Comparison of ENCODE assay signal across 8 mouse cellular contexts in the genomic region with DNA sequence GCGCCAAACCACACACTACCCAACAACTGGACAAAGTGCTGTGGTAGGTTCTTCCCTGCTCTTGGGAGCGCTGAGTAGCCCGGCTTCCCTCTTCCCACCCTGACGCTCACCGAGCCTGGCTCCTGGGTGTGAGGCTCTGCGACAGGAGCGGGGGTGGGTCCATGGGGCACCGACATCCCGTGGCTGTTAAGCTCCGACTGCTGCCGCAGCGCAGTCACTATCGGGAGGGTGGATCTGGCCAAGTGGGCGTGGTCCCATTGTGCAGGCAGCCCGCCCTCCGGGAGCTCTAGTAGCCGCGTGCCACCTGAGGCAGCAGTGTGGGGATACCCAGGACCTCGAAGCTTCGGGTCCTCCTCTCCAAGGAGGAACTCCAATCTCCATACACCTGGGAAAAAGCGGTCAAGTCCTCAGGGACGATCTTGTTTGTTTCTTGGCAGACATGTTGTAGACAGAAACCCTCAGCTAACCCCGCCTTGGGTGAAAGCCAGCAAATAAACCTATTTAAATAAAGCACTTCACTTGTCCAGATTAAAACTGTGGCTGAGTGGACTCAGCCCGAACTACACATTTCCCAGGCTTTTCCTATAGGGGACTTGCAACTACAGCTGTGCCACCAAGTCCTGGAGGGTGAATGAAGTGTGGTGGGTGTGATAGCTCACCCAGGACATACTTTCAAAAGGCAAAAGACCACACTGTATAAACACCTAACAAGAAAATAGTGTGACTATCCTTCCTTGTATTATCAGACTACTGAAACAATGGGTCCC. TPM values are rescaled to one million over a fixed set of nuclear protein-coding genes. Genes with fewer than 3 reads are reported as not detected.
DNase-seq lines count a peak whose midpoint lies in the region; ATAC-seq and TF ChIP-seq lines count a peak whose summit lies in the region.

A gene (minus strand): TSS at position 199 of the 767 bp plus-strand sequence.

- H3K4me1 ChIP-seq in ES-Bruce4 (ENCODE audit: control insufficient read depth, insufficient read depth, low read length): no peaks in the 10 kb centered on the region
- H3K4me1 ChIP-seq in brown adipose tissue, adult 24 weeks (ENCODE audit: control insufficient read depth, insufficient read depth, insufficient read length, low read length): no peaks in the 10 kb centered on the region
- peaks cover 15% of the 10 kb centered on the region for H3K4me1 ChIP-seq in heart, embryonic 16.5 days (ENCODE audit: control insufficient read depth, insufficient read depth, low read length)
- H3K4me1 ChIP-seq in lung, adult 2 months (ENCODE audit: control insufficient read depth, insufficient read depth, low read length): peaks cover 6% of the 10 kb centered on the region

- no peaks in the 10 kb centered on the region for H3K27me3 ChIP-seq in ES-Bruce4 (ENCODE audit: control insufficient read depth, insufficient read depth, low read length, poor library complexity, severe bottlenecking)
- H3K27me3 ChIP-seq in heart, embryonic 16.5 days (ENCODE audit: control insufficient read depth, insufficient read depth, low read length): no peaks in the 10 kb centered on the region

- TF ChIP-seq POLR2A in ES-Bruce4 (IDR thresholded peaks at IDR 0.05; ENCODE audit: insufficient read depth, low read length): no peak
- TF ChIP-seq POLR2A in lung, adult 2 months (IDR thresholded peaks at IDR 0.05; ENCODE audit: borderline replicate concordance, extremely low read depth, low read depth, low read length): no peak

- no peak within 1 kb of the TSS for H3K9ac ChIP-seq in ES-Bruce4 (ENCODE audit: low read depth, poor library complexity, severe bottlenecking)
- H3K9ac ChIP-seq in heart, embryonic 16.5 days (ENCODE audit: low read length): peak within 1 kb of the TSS; percentile 65

- peak within 1 kb of the TSS; percentile 28 for H3K4me3 ChIP-seq in ES-Bruce4 (ENCODE audit: low read depth, low read length)
- peak within 1 kb of the TSS; percentile 32; the same call in 1 of the 2 replicates for H3K4me3 ChIP-seq in brown adipose tissue, adult 24 weeks (ENCODE audit: insufficient read depth, low read depth, low read length)
- H3K4me3 ChIP-seq in heart, embryonic 16.5 days (ENCODE audit: low read length): peak within 1 kb of the TSS; percentile 41
- peak within 1 kb of the TSS; percentile 32 for H3K4me3 ChIP-seq in lung, adult 2 months (replicated peaks; ENCODE audit: extremely low read depth, low read depth, low read length)

- no peak within 1 kb of the TSS for H3K27ac ChIP-seq in ES-Bruce4 (ENCODE audit: insufficient read depth, low read length)
- no peak within 1 kb of the TSS for H3K27ac ChIP-seq in brown adipose tissue, adult 24 weeks (replicated peaks; ENCODE audit: low read depth, low read length)
- H3K27ac ChIP-seq in heart, embryonic 16.5 days (ENCODE audit: low read length): peak within 1 kb of the TSS; percentile 14; the same call in 1 of the 2 replicates

- WGBS in heart, embryonic 16.5 days: 3% methylated on average over 24 of the region's 24 CpGs
- WGBS in lung, adult 2 months: 2% methylated on average over 24 of the region's 24 CpGs

- no peaks in the 10 kb centered on the region for H3K36me3 ChIP-seq in ES-Bruce4 (ENCODE audit: control insufficient read depth, insufficient read depth, low read length, poor library complexity, severe bottlenecking)
- H3K36me3 ChIP-seq in heart, embryonic 16.5 days (ENCODE audit: control insufficient read depth, insufficient read depth): peaks cover 8% of the 10 kb centered on the region

- peak; percentile 86 for ATAC-seq in erythroid progenitor cell, adult 5-6 weeks (replicated peaks; ENCODE audit: low FRiP score, poor library complexity, severe bottlenecking)
- peak; percentile 90 for ATAC-seq in heart, embryonic 16.5 days (replicated peaks; ENCODE audit: extremely low read depth, insufficient read depth, low FRiP score)
- peak; percentile 34; the same call in 1 of the 2 replicates for ATAC-seq in neutrophil, adult 5-6 weeks (ENCODE audit: extremely low read depth, insufficient number of reproducible peaks, low FRiP score, poor library complexity, severe bottlenecking)

- DNase-seq in kidney, postnatal 14 days: peak; percentile 86
- peak; percentile 71 for DNase-seq in lung, adult 2 months
- DNase-seq in thymus, adult 18-20 months: peak; percentile 54 to 66

- no peaks in the 10 kb centered on the region for H3K9me3 ChIP-seq in ES-Bruce4 (replicated peaks; ENCODE audit: control insufficient read depth, insufficient read depth, low read length, poor library complexity, severe bottlenecking)
- no peaks in the 10 kb centered on the region for H3K9me3 ChIP-seq in heart, embryonic 16.5 days (replicated peaks; ENCODE audit: control insufficient read depth, low read length)

- peak within 1 kb of the TSS; percentile 92 for H3K4me2 ChIP-seq in heart, embryonic 16.5 days (ENCODE audit: low read depth, low read length)

- 0 out of 2 replicates have a peak, but pooled peaks have one; percentile 9 for TF ChIP-seq EP300 in ES-Bruce4 (IDR thresholded peaks at IDR 0.05; ENCODE audit: insufficient read depth, low read depth, low read length)

- TF ChIP-seq CTCF in ES-Bruce4 (IDR thresholded peaks at IDR 0.05; ENCODE audit: low read depth, low read length): no peak
- no peak for TF ChIP-seq CTCF in lung, adult 2 months (IDR thresholded peaks at IDR 0.05; ENCODE audit: insufficient read depth, low read length)

RNA-seq across cellular contexts. Expression of the gene that starts here (rescaled TPM):
- polyA plus RNA-seq in ES-Bruce4 (2011; ENCODE audit: insufficient read depth, insufficient read length, low read depth, missing spikeins): 2.2 and 3.1 TPM in 2 replicates
- not detected in 2 replicates for polyA plus RNA-seq in brown adipose tissue, adult 24 weeks (2012; ENCODE audit: insufficient read depth, insufficient read length, missing spikeins)
- 277 and 292 TPM in 2 replicates for total RNA-seq in erythroid progenitor cell, adult 5-6 weeks (2015; ENCODE audit: low replicate concordance)
- 253 and 262 TPM in 2 replicates for total RNA-seq in erythroid progenitor cell, adult 5-6 weeks (2017; ENCODE audit: low replicate concordance)
- 0.76 and 1.1 TPM in 2 replicates for polyA plus RNA-seq in heart, embryonic 16.5 days (2015; fragmentation: Nextera tagmentation; extraction: Ambion mirVana)
- 2.5 and 4.1 TPM in 2 replicates for polyA plus RNA-seq in lung, adult 2 months (2012; rRNA removed)
- 4.9 and 5.0 TPM in 2 replicates for total RNA-seq in neutrophil, adult 5-6 weeks (2017)

Comparison
In these comparisons a context has a peak if more than half of its experiments do, and no peak if none do; other contexts are left out.
1. RNA of the gene that starts here (total RNA-seq): 253 to 292 TPM in erythroid progenitor cell, adult 5-6 weeks; 4.9 to 5.0 TPM in neutrophil, adult 5-6 weeks; every median in the first group is over 10 times any median in the second.
2. ATAC-seq: peak in every context shown above with its lines; median percentile 90 in heart, embryonic 16.5 days; 86 in erythroid progenitor cell, adult 5-6 weeks; 34 in neutrophil, adult 5-6 weeks.
3. Peak in every context shown above with its lines, with median percentiles within 50 percentile points of each other: H3K4me3 ChIP-seq and DNase-seq.